Mouse (Mus musculus) lung, adult 2 months (tissue): ENCODE measurements around the gene Tcp11l1.

ENCODE experiments used
- CTCF ChIP-seq: fragments of 200-500 bp; IDR thresholded peaks from 2 replicates; pipeline ENCODE4 v1.5.1; 2011; ENCODE audit warnings: mild to moderate bottlenecking, low read length, control low read depth; ENCODE audit not compliant: insufficient read depth
- POLR2A ChIP-seq: fragments of 200-500 bp; IDR thresholded peaks from 2 replicates; pipeline ENCODE4 v1.6.1; 2011; ENCODE audit warnings: low read depth, mild to moderate bottlenecking, control low read depth, low read length, borderline replicate concordance; ENCODE audit errors: extremely low read depth

DNA sequence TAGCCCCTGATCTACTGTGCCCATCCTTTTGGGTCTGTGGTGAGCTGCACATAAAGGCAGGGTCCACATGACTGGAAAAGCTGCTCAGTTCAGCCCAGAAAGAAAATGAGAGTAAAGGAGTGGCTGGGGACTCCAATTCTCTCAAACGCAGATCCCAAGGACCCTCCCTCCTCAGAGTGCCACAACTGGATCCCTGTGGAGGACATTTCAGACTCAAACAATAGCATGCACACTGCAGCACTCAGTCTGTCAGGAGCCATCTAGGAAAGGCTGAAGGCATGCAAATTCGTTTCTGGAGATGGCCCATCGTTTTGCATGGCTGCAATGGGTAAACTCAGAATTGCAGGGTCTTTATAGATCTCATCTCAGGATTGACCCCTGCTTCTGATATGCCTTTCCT lies 8.8 kb downstream of the Tcp11l1 start:
- no peak for TF ChIP-seq CTCF
- TF ChIP-seq POLR2A, result no peak
